In genomic region chr13:23759916-23760239, GRCm38 (mm10) we compare ENCODE assay signal across 1 mouse cellular context.
TF ChIP-seq lines count a peak whose summit lies in the region.

No protein-coding gene starts in this region.

TF ChIP-seq in MEL, 35 proteins besides CTCF, POLR2A, EP300 and RAD21:
- TF ChIP-seq ZKSCAN1 (IDR thresholded peaks at IDR 0.05; ENCODE audit: low read depth, low read length) (no peak), MAZ (IDR thresholded peaks at IDR 0.05; ENCODE audit: low read depth, low read length) (no peak), SIN3A (IDR thresholded peaks at IDR 0.05; ENCODE audit: low read length) (no peak), MEF2A (IDR thresholded peaks at IDR 0.05; ENCODE audit: extremely low read depth, insufficient replicate concordance, low read depth, low read length, poor library complexity, severe bottlenecking) (no peak), POLR2AphosphoS2 (IDR thresholded peaks at IDR 0.05; ENCODE audit: low read length) (no peak), HCFC1 (IDR thresholded peaks at IDR 0.05; ENCODE audit: low read depth, low read length) (no peak)
